Mouse (Mus musculus) olfactory bulb, adult 2 months (tissue): ENCODE results near the gene Lgi4. TPM values are rescaled to one million over a fixed set of nuclear protein-coding genes. Genes with fewer than 3 reads are reported as not detected.

Source experiments
- H3K27ac ChIP-seq: fragments of 200-500 bp; 2 replicates; pipeline ENCODE4 v1.5.1; 2012; ENCODE audit warnings: low read depth, low read length; ENCODE audit not compliant: insufficient read depth
- H3K4me1 ChIP-seq: fragments of 200-500 bp; 2 replicates; pipeline ENCODE4 v1.6.1; 2012; ENCODE audit warnings: low read length; ENCODE audit not compliant: control insufficient read depth, insufficient read depth
- H3K4me3 ChIP-seq: fragments of 200-500 bp; 2 replicates; pipeline ENCODE4 v1.5.1; 2012; ENCODE audit warnings: mild to moderate bottlenecking, low read depth, low read length, moderate library complexity; ENCODE audit not compliant: insufficient read depth
- CTCF ChIP-seq: fragments of 200-500 bp; IDR thresholded peaks from 2 replicates; pipeline ENCODE4 v1.5.1; 2012; ENCODE audit warnings: low read depth, mild to moderate bottlenecking, low read length, moderate library complexity; ENCODE audit not compliant: insufficient read depth
- POLR2A ChIP-seq: fragments of 200-500 bp; IDR thresholded peaks from 2 replicates; pipeline ENCODE4 v1.6.1; 2012; ENCODE audit warnings: mild to moderate bottlenecking, low read depth, low read length, moderate library complexity; ENCODE audit not compliant: insufficient read depth
- WGBS: fragments of 180-500 bp; shearing (Covaris S2); methylation state at CpG from one replicate; pipeline ENCODE4 v1.1.7; 2018; 5-methylcytosine and 5-hydroxymethylcytosine counted together
- polyA plus RNA-seq: library from polyadenylated mRNA; stranded (reverse); fragments of >200 nt; gene quantifications from 2 replicates; pipeline ENCODE4 v1.2.4, GENCODE M21; 2012; ENCODE audit warnings: low replicate concordance; ENCODE audit not compliant: missing spikeins, insufficient read depth, insufficient read length

Gene Lgi4
- polyA plus RNA-seq, 1 experiment = not detected

- H3K4me1 ChIP-seq = peaks cover 11% of the 10 kb centered on the region
- no peak overlapping the region for H3K4me3 ChIP-seq
- 95% methylated on average over 11 of the region's 11 CpGs for WGBS
- H3K27ac ChIP-seq = no peak overlapping the region
- no peak for TF ChIP-seq POLR2A
- no peak for TF ChIP-seq CTCF
These were observed 58.3 kb downstream of the Lgi4 start for GRCm38 (mm10) chr7:31117465-31117864.

DNA sequence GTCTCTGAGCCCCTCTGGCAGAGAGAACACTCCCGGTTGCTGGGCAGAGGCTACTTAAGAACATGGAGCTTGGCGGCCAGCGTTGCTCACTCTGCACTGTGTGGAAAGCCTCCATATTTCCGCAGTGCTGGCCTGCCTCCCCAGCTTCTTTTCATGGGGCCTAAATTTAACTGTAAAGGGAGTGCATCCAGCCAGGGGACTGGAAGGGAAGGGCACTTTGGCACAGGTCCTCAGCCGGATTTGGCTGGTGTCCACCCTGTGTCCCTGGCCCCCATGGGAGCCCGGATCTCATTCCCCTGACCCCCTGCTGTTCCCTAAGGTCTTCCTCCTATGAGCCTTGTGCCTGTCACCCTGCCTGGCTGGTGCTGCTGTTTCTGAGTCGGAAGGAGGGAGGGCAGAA lies 59.3 kb downstream of the Lgi4 start:
- no peak overlapping the region for H3K27ac ChIP-seq
- TF ChIP-seq POLR2A (no peak), CTCF (no peak)
- no peak overlapping the region for H3K4me3 ChIP-seq

GRCm38 (mm10) chr7:31119556-31119955 lies 60.4 kb downstream of the Lgi4 start:
- no peak overlapping the region for H3K4me3 ChIP-seq
- H3K4me1 ChIP-seq = peaks cover 11% of the 10 kb centered on the region
- H3K27ac ChIP-seq = no peak overlapping the region
- WGBS = 89% methylated on average over 5 of the region's 5 CpGs
- TF ChIP-seq POLR2A = no peak
- TF ChIP-seq CTCF = no peak

More for the DNA sequence above, 59.3 kb downstream of the Lgi4 start:
- H3K4me1 ChIP-seq = peaks cover 11% of the 10 kb centered on the region
- 62% methylated on average over 7 of the region's 7 CpGs for WGBS

Other genes starting within 250 kb of the Lgi4 start
- gene Ffar2, start 235.6 kb upstream of the Lgi4 start, polyA plus RNA-seq = not detected in 2 replicates
- not detected in 2 replicates for gene Ffar3, start 203.2 kb upstream of the Lgi4 start, polyA plus RNA-seq
- gene Ffar1, start 197.8 kb upstream of the Lgi4 start, polyA plus RNA-seq = not detected in 2 replicates
- not detected in 2 replicates for gene Cd22, start 179.0 kb upstream of the Lgi4 start, polyA plus RNA-seq
- not detected in 2 replicates for gene Mag, start 144.5 kb upstream of the Lgi4 start, polyA plus RNA-seq
- gene Hamp2, start 134.7 kb upstream of the Lgi4 start, polyA plus RNA-seq = not detected in 2 replicates
- gene Hamp, start 115.3 kb upstream of the Lgi4 start, polyA plus RNA-seq = not detected in 2 replicates
- gene Usf2, start 102.5 kb upstream of the Lgi4 start, polyA plus RNA-seq = 282 TPM in 1 of 2 replicates, not detected in the other
- gene Lsr, start 85.9 kb upstream of the Lgi4 start, polyA plus RNA-seq = not detected in 2 replicates
- gene Fam187b, start 85.6 kb upstream of the Lgi4 start, polyA plus RNA-seq = not detected in 2 replicates
- not detected in 2 replicates for gene Fxyd5, start 16.9 kb upstream of the Lgi4 start, polyA plus RNA-seq
- gene Fxyd7, start 7.9 kb upstream of the Lgi4 start, polyA plus RNA-seq = not detected in 2 replicates
- not detected in 2 replicates for gene Fxyd1, start 2.1 kb upstream of the Lgi4 start, polyA plus RNA-seq
- gene Fxyd3, start 17.4 kb downstream of the Lgi4 start, polyA plus RNA-seq = not detected in 2 replicates
- gene Hpn, start 55.9 kb downstream of the Lgi4 start, polyA plus RNA-seq = not detected in 2 replicates
- not detected in 2 replicates for gene Scn1b, start 67.7 kb downstream of the Lgi4 start, polyA plus RNA-seq
- not detected in 2 replicates for gene Gramd1a, start 96.6 kb downstream of the Lgi4 start, polyA plus RNA-seq
- not detected in 2 replicates for gene Scgb2b2, start 231.2 kb downstream of the Lgi4 start, polyA plus RNA-seq
- not detected in 2 replicates for gene Scgb1b2, start 232.5 kb downstream of the Lgi4 start, polyA plus RNA-seq